ENCODE assay signal across 16 mouse cellular contexts in genomic region chr8:95968828-95969227, GRCm38 (mm10).
"Had no signal": no experiment of that assay in that cellular context is flagged by ENCODE, and none has a peak within 500 bp of the region (broad histone marks: within the 10 kb centered on the region; RNA-seq: fewer than 3 reads in every experiment).

No protein-coding gene starts in this region.

- DNase-seq: retina, postnatal 1 day; right cerebral cortex, adult 18-20 months; right cerebral cortex, postnatal 14 days; right cerebral cortex, postnatal 25 days; right cerebral cortex, postnatal 4 days; spleen, adult 18-20 months; thymus, adult 18-20 months; thymus, adult 2 months; thymus, postnatal 14 days; thymus, postnatal 25 days; thymus, postnatal 36 days; thymus, postnatal 4 days had no signal

- H3K27me3 ChIP-seq: neural tube, embryonic 12.5 days; neural tube, embryonic 13.5 days; neural tube, embryonic 15.5 days; stomach, embryonic 15.5 days had no signal

- H3K4me1 ChIP-seq: neural tube, embryonic 12.5 days; neural tube, embryonic 15.5 days; stomach, embryonic 15.5 days had no signal

- H3K9ac ChIP-seq: neural tube, embryonic 12.5 days; neural tube, embryonic 13.5 days; neural tube, embryonic 15.5 days; stomach, embryonic 15.5 days had no signal

- H3K9me3 ChIP-seq: neural tube, embryonic 12.5 days; neural tube, embryonic 13.5 days; neural tube, embryonic 15.5 days; stomach, embryonic 15.5 days had no signal

- H3K36me3 ChIP-seq: neural tube, embryonic 12.5 days; neural tube, embryonic 13.5 days; neural tube, embryonic 15.5 days; stomach, embryonic 15.5 days had no signal

- H3K4me2 ChIP-seq: neural tube, embryonic 12.5 days; neural tube, embryonic 13.5 days; neural tube, embryonic 15.5 days; stomach, embryonic 15.5 days had no signal

- H3K27ac ChIP-seq: neural tube, embryonic 12.5 days; neural tube, embryonic 13.5 days; neural tube, embryonic 15.5 days; stomach, embryonic 15.5 days had no signal

- H3K4me3 ChIP-seq: neural tube, embryonic 12.5 days; neural tube, embryonic 13.5 days; neural tube, embryonic 15.5 days; stomach, embryonic 15.5 days had no signal
